Mouse (Mus musculus): Measurements from ENCODE around the gene Gm20855. TPM values are rescaled to one million over a fixed set of nuclear protein-coding genes. Genes with fewer than 3 reads are reported as not detected.
"Not testable (repeated sequence)": the region's sequence is repeated elsewhere in the genome, so short reads cannot be mapped to it uniquely, and the experiment has no call there.

The Gm20855 gene
- total RNA-seq (2015; ENCODE audit: low replicate concordance) (not detected in 2 replicates), total RNA-seq (2017; ENCODE audit: low replicate concordance) (not detected in 2 replicates)

DNA sequence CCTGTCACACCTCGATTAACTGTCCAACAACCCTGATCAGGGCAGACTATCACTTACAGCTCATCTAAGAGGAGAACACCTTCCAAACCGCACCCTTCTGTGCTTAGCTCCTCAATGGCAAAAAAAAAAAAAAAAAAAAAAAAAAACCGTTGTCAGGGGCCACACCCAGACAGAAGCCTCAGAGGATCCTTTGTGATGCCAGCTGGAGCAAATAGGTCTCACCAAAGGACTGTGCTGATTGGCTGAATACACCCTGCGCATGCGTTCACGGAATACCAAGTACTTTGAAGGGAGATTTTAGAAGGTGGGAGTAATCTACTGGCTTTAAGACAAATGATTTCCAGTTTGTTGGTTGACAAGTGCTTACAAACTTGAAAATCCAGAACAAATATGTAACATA lies at the start of gene Gm20855:
TSS of gene Gm20855 (minus strand) at position 101 of the 400 bp plus-strand sequence.
- not testable (repeated sequence) for ATAC-seq (replicated peaks; ENCODE audit: low FRiP score, poor library complexity, severe bottlenecking)
